In genomic region chr4:135508419-135509039, GRCm38 (mm10) we compare ENCODE assay signal across 8 mouse cellular contexts. TPM values are rescaled to one million over a fixed set of nuclear protein-coding genes. Genes with fewer than 3 reads are reported as not detected.
DNase-seq lines count a peak whose midpoint lies in the region; ATAC-seq lines count a peak whose summit lies in the region.

No protein-coding gene starts in this region.

- ATAC-seq in CD4-positive, CD25-positive, alpha-beta regulatory T cell, adult 4 months: no peak
- peak; percentile 32; the same call in 1 of the 2 replicates for ATAC-seq in megakaryocyte-erythroid progenitor cell, adult 5-6 weeks (replicated peaks; ENCODE audit: low FRiP score, low TSS enrichment, poor library complexity, severe bottlenecking)

- peak; percentile 78 for DNase-seq in CD4-positive, CD25-positive, alpha-beta regulatory T cell, adult 2 months (ENCODE audit: low read depth, low spot score)
- DNase-seq in cerebellum, postnatal 36 days: peak; percentile 60 to 75
- peak; percentile 63 to 89 for DNase-seq in frontal cortex, postnatal 36 days (ENCODE audit: low spot score in 2 of 2)
- DNase-seq in induced T-regulatory cell, adult 2 months (ENCODE audit: low read depth): peak; percentile 84
- DNase-seq in left cerebral cortex, adult 9 months (ENCODE audit: low spot score in 2 of 2): peak; percentile 37 to 88
- DNase-seq in right cerebral cortex, postnatal 25 days: peak; percentile 52

RNA-seq across cellular contexts. Expression of gene Nipal3, which starts 13.7 kb away (rescaled TPM):
- 10 to 100 TPM; 11.6 to 15.8 TPM for polyA plus RNA-seq in CD4-positive, CD25-positive, alpha-beta regulatory T cell, adult 4 months (2017; shearing (Covaris generic))
- 14.5 and 19.2 TPM in 2 replicates for total RNA-seq in megakaryocyte-erythroid progenitor cell, adult 5-6 weeks (2014; fragmentation: Nextera tagmentation)
- 17.0 and 32.2 TPM in 2 replicates for total RNA-seq in megakaryocyte-erythroid progenitor cell, adult 5-6 weeks (2017)

RNA-seq across cellular contexts. Expression of gene Stpg1, which starts 13.9 kb away (rescaled TPM):
- polyA plus RNA-seq in CD4-positive, CD25-positive, alpha-beta regulatory T cell, adult 4 months (2017; shearing (Covaris generic)): not detected
- total RNA-seq in megakaryocyte-erythroid progenitor cell, adult 5-6 weeks (2014; fragmentation: Nextera tagmentation): not detected in 2 replicates
- total RNA-seq in megakaryocyte-erythroid progenitor cell, adult 5-6 weeks (2017): not detected in 2 replicates
